Mouse (Mus musculus) cerebellum, adult 11-12 months (tissue): ENCODE measurements around the gene Gpatch1.
"Not testable (repeated sequence)": the region's sequence is repeated elsewhere in the genome, so short reads cannot be mapped to it uniquely, and the experiment has no call there.

Source experiments
- DNase-seq: peaks from one replicate; pipeline ENCODE4 v3.0.0; 2022

The Gpatch1 gene

DNA sequence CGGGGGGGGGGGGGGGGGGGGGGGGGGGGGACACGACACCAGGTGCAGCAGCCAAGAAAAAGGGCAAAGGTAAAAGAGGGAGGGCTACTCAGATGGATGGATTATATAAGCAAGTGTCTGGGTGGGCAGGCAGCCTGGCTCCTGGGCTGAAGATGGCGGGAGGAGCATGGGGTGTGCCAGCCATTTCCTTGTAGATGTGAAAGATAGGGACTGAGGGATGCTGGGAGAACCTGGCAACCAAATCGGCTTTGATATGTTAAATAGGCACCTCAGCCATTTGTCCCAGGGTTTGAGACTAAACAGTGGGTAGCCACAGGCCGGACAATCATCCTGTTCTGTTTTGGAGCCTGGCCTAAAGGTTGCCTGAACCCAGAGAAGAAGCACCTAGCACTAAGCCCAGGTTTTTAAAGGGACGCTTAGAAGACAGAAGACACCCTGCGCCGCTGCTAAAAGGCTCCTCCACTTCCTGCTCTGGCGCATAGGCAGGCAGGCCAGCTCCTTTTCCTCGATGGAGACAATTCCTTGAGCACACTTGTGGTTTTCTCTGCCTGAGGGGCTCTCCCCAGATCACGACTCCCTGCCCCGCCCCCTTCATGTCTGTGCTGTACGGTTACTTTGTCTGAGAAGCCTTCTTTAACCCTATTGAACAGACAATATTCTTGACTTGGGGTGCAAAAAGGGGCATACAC is 4.6 kb upstream of the Gpatch1 start:
- peak; percentile 20 for DNase-seq

DNA sequence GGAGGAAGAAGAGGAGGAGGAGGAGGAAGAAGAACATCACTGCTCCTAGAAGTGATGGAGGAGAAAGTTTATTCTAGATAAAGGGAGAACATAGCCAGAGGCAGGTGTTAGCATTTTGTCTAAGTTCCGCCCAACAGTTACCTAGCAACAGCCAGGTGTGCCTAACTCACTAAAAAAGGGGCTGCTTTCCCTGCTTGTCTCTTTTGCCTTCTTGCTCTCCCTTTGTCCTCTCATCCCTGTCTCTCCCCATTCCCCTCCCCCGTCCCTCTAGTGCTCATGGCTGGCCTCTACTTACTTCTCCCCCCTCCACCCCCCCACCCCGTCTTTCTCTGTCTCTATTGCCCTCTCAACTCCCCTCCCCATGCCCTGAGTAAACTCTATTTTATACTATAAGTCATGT is 3.9 kb upstream of the Gpatch1 start:
- DNase-seq, result no peak

GRCm38 (mm10) chr7:35319755-35320154 is 1.5 kb upstream of the Gpatch1 start:
- DNase-seq, result no peak

DNA sequence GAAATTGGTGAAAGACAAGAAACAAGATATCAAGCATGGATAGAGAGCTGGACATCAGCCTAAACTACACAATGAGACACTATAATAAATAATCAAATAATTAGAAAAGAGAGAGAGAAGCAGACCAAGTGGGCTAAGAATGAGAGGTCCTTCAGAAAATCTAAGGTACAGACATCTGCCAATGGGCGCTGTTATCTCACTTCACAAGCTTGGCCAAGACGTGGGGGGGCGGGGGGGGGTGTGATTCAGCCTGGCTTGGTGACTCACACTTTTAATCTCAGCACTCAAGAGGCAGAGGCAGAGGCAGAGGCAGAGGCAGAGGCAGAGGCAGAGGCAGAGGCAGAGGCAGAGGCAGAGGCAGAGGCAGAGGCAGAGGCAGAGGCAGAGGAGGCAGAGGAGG is 981 bp upstream of the Gpatch1 start:
- DNase-seq, result not testable (repeated sequence)

GRCm38 (mm10) chr7:35314156-35314555 is 4.1 kb downstream of the Gpatch1 start:
- DNase-seq, result no peak

- DNase-seq, result no peak
Observed at GRCm38 (mm10) chr7:35311214-35311613, 7.0 kb downstream of the Gpatch1 start.

- DNase-seq, result no peak
Observed at GRCm38 (mm10) chr7:35300792-35301191, 17.4 kb downstream of the Gpatch1 start.

GRCm38 (mm10) chr7:35299656-35300055 is 18.6 kb downstream of the Gpatch1 start:
- DNase-seq, result peak; percentile 21

- DNase-seq, result no peak
Observed at GRCm38 (mm10) chr7:35297886-35298285, 20.4 kb downstream of the Gpatch1 start.

DNA sequence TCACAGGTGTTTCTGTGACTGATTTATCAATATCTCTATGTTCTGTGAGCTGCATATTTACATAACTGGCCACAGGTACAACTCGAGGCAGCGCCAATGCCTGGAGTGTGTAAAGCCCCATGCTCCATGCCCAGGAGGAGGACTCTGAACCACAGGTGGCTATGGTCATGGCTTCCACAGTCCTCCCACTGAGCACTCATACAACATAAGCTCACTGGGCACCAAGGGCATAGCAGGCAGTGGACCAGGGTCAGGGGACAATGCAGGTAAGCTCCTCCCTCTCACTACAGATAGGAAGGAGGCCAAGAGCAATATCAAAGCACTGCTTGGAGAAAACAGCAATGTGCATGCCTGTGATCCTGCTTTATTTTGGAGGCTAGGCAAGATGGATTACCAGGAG is 22.6 kb downstream of the Gpatch1 start:
- DNase-seq, result no peak

DNA sequence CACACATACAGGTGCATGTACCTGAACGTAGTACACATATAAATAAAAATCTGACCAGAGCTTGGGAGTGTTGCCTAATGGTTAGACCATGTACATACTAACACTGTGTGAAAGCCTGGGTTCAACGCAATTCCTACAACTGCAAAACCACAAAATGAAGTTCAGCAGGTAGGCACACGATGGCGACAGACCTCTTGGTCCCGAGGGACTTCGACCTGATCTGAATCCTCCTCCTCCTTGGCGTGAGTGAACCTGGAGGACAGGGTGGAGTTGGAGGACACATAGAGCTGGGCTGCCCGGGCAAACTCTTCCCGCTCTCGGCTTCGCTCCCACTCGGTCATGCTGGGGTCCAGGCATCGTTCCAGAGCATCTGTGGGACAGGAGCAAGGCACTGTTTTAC is 24.8 kb downstream of the Gpatch1 start:
- no peak for DNase-seq

DNA sequence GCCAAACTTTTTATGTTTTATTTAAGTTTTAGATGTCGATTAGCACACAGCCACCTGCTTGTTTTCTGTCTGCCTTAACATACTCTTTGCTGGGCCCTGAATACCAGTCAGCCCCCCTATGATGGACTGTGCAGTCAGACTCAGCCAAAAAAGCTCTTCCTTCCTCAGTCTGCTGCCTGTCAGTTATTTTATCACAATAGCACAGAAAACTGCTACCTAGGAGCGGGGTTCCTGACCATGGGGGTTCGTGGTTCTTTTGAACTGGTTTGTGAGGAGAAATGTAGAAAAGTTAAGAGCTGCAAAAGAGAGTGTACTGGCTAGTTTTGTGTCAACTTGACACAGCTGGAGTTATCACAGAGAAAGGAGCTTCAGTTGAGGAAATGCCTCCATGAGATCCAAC is 39.3 kb downstream of the Gpatch1 start:
- DNase-seq, result no peak

DNA sequence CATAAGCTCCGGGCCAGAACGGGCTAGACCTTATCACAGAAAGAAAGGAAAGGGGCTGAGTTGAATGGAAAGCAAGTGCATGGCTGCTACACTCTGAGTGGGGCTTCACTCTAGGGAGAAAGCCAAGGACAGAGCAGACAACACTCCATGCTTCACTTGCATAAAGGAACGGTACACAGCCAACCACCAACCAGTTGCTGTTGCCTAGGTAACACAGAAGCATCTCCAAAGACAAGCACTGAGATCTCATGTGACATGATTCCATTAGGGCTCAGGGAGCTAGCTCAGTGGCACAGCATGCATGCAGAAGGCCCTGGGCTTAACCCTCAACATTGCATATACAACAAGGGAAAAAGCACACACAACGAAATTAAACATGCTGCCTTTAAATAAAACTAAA is 40.8 kb downstream of the Gpatch1 start:
- no peak for DNase-seq

- no peak for DNase-seq
Observed at GRCm38 (mm10) chr7:35269443-35270024, 48.7 kb downstream of the Gpatch1 start.

DNA sequence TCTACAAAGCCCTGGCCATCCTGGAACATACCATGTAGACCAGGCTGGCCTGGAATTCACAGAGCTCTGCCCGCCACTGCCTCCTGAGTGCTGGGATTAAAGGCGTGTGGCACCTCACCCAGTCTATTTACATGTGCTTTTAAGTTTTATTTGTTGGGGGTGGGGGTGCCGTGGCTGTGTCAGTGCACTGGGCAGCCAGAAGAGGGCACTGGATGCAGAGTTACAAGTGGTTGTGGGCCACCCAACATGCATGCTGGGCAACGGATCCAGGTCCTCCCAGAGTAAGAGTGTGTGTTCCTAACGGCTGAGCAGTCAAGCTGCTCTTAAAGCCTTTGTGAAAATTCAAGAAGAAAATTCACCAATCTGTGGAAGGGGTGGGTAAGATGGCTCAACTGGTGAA is 50.4 kb downstream of the Gpatch1 start:
- no peak for DNase-seq

DNA sequence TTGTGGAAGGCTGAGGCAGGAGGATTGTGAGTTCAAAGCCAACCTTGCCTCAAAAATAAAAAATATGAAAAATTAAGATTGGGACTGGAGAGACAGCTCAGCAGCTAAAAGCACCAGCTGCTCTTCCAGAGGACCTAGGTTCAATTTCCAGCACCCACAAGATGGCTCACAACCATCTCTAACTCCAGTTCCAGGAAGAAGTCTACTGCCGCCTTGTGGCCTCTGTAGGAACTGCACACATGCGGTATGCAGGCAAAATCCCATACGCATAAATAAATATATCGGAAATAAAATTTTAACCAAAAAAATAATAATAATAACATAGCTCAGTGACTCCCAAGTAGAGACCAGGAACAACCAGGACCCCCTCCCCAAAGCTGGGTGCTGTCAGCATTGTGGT is 51.6 kb downstream of the Gpatch1 start:
- DNase-seq, result no peak

- peak; percentile 39 for DNase-seq
Observed at GRCm38 (mm10) chr7:35264746-35265145, 53.5 kb downstream of the Gpatch1 start.

GRCm38 (mm10) chr7:35263595-35264489 is 54.4 kb downstream of the Gpatch1 start:
- DNase-seq, result no peak

GRCm38 (mm10) chr7:35259384-35259783 is 58.9 kb downstream of the Gpatch1 start:
- DNase-seq, result no peak

DNA sequence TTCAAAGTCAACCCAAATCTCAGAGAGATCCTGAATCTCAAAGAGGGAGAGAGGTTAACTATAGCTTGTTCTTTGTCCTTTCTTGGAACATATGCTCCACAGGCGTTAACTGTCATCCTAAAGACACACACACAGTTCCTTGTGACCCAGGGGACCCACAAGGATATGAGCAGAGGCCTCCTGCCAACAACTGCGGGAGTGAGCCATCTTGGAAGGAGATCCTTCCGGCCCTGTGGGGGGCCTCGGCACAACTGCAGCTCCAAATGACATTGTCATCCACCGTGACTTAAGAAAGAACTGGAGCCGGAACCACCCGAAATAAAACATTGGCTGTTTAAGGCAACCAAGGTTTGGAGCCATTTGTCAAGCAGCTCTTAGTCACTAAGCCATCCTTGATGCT is 59.9 kb downstream of the Gpatch1 start:
- no peak for DNase-seq

- peak; percentile 34 for DNase-seq
Observed at GRCm38 (mm10) chr7:35252041-35252558, 66.1 kb downstream of the Gpatch1 start.

GRCm38 (mm10) chr7:35237935-35238334 is 80.3 kb downstream of the Gpatch1 start:
- DNase-seq, result not testable (repeated sequence)

DNA sequence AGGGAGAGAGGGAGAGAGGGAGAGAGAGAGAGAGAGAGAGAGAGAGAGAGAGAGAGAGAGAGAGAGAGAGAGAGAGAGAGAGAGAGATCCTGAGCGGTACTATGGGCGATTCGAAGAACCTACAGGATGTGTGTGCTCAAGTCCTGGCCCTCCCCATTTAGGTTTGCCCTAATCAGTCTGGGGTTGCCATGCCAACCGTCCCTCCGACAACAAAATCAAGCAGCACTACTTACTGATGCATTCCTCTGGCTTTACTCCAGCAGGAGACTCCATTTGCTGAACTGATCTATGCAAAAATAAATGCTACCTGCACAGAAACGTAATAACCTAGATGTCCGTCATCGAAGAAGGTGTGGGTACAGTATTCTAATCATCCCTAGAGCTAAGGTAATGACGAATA is 82.9 kb downstream of the Gpatch1 start:
- peak; percentile 79 for DNase-seq
